Comparison of ENCODE assay signal across 7 mouse cellular contexts in genomic region chr14:25574047-25574870, GRCm38 (mm10).
DNase-seq lines count a peak whose midpoint lies in the region; TF ChIP-seq lines count a peak whose summit lies in the region.

No protein-coding gene starts in this region.

- no peak for TF ChIP-seq CTCF in E14TG2a.4 (conservative IDR thresholded peaks at IDR 0.05; ENCODE audit: low read length)

- H3K4me3 ChIP-seq in E14TG2a.4 (replicated peaks; ENCODE audit: low read length), result peak overlapping the region; percentile 29
- no peak overlapping the region for H3K4me3 ChIP-seq in hindbrain, embryonic 10.5 days
- no peak overlapping the region for H3K4me3 ChIP-seq in midbrain, embryonic 10.5 days

- H3K27ac ChIP-seq in hindbrain, embryonic 10.5 days, result peak overlapping the region; percentile 35; the same call in 1 of the 2 replicates
- H3K27ac ChIP-seq in midbrain, embryonic 10.5 days (replicated peaks), result peak overlapping the region; percentile 46

- no peaks in the 10 kb centered on the region for H3K36me3 ChIP-seq in E14TG2a.4 (ENCODE audit: insufficient read depth, low read length)
- peaks cover 82% of the 10 kb centered on the region for H3K36me3 ChIP-seq in hindbrain, embryonic 10.5 days
- peaks cover 89% of the 10 kb centered on the region for H3K36me3 ChIP-seq in midbrain, embryonic 10.5 days

- whole genome bisulfite sequencing in hindbrain, embryonic 10.5 days, result 49% methylated on average over 16 of the region's 16 CpGs
- WGBS in midbrain, embryonic 10.5 days, result 43% methylated on average over 16 of the region's 16 CpGs

- H3K9me3 ChIP-seq in E14TG2a.4 (ENCODE audit: low read length), result no peaks in the 10 kb centered on the region
- no peaks in the 10 kb centered on the region for H3K9me3 ChIP-seq in hindbrain, embryonic 10.5 days
- H3K9me3 ChIP-seq in midbrain, embryonic 10.5 days (replicated peaks), result no peaks in the 10 kb centered on the region

- DNase-seq in MN1 (ENCODE audit: low spot score), result peak; percentile 40
- DNase-seq in hindbrain, embryonic 10.5 days (ENCODE audit: low spot score), result no peak
- DNase-seq in midbrain, embryonic 10.5 days (ENCODE audit: low spot score), result no peak
- no peak for DNase-seq in cerebellum, postnatal 25 days
- no peak for DNase-seq in spleen, adult 18-20 months
- DNase-seq in cerebellum, adult 11 months, result no peak

- H3K4me1 ChIP-seq in E14TG2a.4 (replicated peaks; ENCODE audit: low read depth, low read length), result peaks cover 80% of the 10 kb centered on the region
- H3K4me1 ChIP-seq in hindbrain, embryonic 10.5 days (replicated peaks), result peaks cover 52% of the 10 kb centered on the region
- H3K4me1 ChIP-seq in midbrain, embryonic 10.5 days, result peaks cover 57% of the 10 kb centered on the region

- H3K27me3 ChIP-seq in E14TG2a.4 (ENCODE audit: insufficient read depth, low read length), result peaks cover 35% of the 10 kb centered on the region
- H3K27me3 ChIP-seq in hindbrain, embryonic 10.5 days (ENCODE audit: insufficient read depth, poor library complexity, severe bottlenecking), result no peaks in the 10 kb centered on the region
- H3K27me3 ChIP-seq in midbrain, embryonic 10.5 days (ENCODE audit: low read depth, poor library complexity, severe bottlenecking), result no peaks in the 10 kb centered on the region
